Mouse (Mus musculus) ES-Bruce4 (cell line): ENCODE measurements around the gene Calu.

Experiments used
- CTCF ChIP-seq: IDR thresholded peaks from one replicate; pipeline ENCODE4 v1.8.1; 2011; ENCODE audit warnings: low read depth, low read length
- EP300 ChIP-seq: IDR thresholded peaks from 2 replicates; pipeline ENCODE4 v1.6.1; 2011; ENCODE audit warnings: low read depth, low read length; ENCODE audit not compliant: insufficient read depth
- POLR2A ChIP-seq: IDR thresholded peaks from one replicate; pipeline ENCODE4 v1.8.1; 2011; ENCODE audit warnings: low read length; ENCODE audit not compliant: insufficient read depth

DNA sequence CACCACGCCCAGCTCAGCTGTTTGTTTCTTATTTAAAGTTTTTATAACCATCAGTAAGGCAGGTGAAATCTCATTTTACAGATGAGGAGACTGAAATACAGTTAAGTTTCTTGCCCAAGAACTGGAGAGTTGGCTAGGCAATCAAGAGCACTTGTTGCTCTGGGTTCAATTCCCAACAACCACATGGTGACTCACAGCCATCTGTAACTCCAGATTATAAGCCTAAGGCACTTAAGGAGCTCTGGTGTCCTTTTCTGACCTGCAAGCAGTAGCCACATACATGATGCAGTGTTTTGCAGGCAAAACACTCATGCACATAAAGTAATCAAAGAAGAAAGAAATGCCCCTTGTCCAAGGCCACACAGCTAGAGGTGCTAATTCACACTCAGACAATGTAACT, 17.4 kb downstream of the Calu start:
- TF ChIP-seq CTCF, result no peak
- no peak for TF ChIP-seq POLR2A
- no peak for TF ChIP-seq EP300
